Comparison of ENCODE assay signal across 7 mouse cellular contexts in the genomic region with DNA sequence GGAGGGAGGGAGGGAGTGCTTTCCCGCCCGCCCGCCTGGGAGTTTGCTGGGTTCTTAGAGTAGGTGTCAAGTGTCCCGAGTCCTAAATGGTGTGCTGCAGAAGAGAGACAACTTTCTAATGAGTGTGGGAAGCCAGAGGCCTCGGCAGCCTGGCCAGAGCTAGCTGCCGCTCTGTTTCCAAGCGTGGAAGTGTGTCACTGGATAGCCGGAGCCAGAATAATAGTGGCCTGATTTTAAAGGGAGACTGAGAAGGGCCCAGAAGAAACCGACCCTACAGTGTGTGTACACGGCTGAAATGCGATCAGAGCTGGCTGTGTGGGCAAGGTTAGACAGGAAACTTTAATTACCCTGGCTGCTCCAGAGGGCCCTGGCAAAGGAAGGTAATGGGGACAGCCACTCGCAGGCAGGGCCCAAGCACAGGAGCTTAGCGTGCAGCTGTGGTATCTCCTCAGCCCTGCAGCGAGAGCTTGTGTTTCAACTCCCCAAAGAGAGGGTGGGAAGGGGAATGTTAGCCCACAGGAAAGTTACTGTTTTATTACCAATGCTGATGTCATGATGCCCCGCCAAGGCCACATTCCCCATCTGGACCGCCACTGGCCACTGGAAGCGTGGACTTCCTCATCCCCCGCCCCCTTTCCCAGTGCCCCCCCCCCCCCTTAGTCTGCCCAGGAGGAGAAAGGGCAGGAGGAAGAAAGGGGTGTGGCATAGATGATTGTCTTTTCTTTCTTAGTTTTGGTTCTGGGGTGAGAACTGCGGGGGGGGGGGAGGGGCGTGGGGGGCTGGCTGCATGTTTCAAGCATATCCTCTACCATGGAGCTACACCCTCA. TPM values are rescaled to one million over a fixed set of nuclear protein-coding genes. Genes with fewer than 3 reads are reported as not detected.
DNase-seq lines count a peak whose midpoint lies in the region; ATAC-seq and TF ChIP-seq lines count a peak whose summit lies in the region.

No protein-coding gene starts in this region.

- no peak overlapping the region for H3K9ac ChIP-seq in stomach, embryonic 14.5 days (replicated peaks; ENCODE audit: low read depth, low read length)
- H3K9ac ChIP-seq in stomach, postnatal 0 days (ENCODE audit: low read length) = no peak overlapping the region
- no peak overlapping the region for H3K9ac ChIP-seq in forebrain, postnatal 0 days
- no peak overlapping the region for H3K9ac ChIP-seq in hindbrain, embryonic 15.5 days
- H3K9ac ChIP-seq in neural tube, embryonic 15.5 days (replicated peaks) = no peak overlapping the region

- peak; percentile 44; the same call in 1 of the 2 replicates for ATAC-seq in stomach, embryonic 14.5 days (ENCODE audit: insufficient number of reproducible peaks, insufficient read depth, low FRiP score, low read depth)
- ATAC-seq in stomach, postnatal 0 days (ENCODE audit: low FRiP score, low TSS enrichment) = no peak; the same call in 1 of the 2 replicates
- peak; percentile 64 for ATAC-seq in forebrain, postnatal 0 days
- ATAC-seq in hindbrain, embryonic 15.5 days (ENCODE audit: low FRiP score, low read depth) = no peak
- 0 out of 2 replicates have a peak, but pooled peaks have one; percentile 33 for ATAC-seq in neural tube, embryonic 15.5 days (ENCODE audit: low FRiP score)

- peaks cover 7% of the 10 kb centered on the region; the same call in 1 of the 2 replicates for H3K4me1 ChIP-seq in stomach, embryonic 14.5 days (ENCODE audit: control insufficient read depth, insufficient read depth, low read length)
- 0 out of 2 replicates have a peak, but pooled peaks cover 2% of the 10 kb centered on the region for H3K4me1 ChIP-seq in stomach, postnatal 0 days (replicated peaks; ENCODE audit: control insufficient read depth, insufficient read depth)
- H3K4me1 ChIP-seq in forebrain, postnatal 0 days (ENCODE audit: insufficient read depth) = no peaks in the 10 kb centered on the region
- H3K4me1 ChIP-seq in hindbrain, embryonic 15.5 days (replicated peaks) = peaks cover 10% of the 10 kb centered on the region; the same call in 1 of the 2 replicates
- peaks cover 15% of the 10 kb centered on the region for H3K4me1 ChIP-seq in neural tube, embryonic 15.5 days

- H3K27me3 ChIP-seq in stomach, embryonic 14.5 days (ENCODE audit: control insufficient read depth, insufficient read depth, low read length) = peaks cover 9% of the 10 kb centered on the region
- 0 out of 2 replicates have a peak, but pooled peaks cover 5% of the 10 kb centered on the region for H3K27me3 ChIP-seq in stomach, postnatal 0 days (ENCODE audit: control insufficient read depth, insufficient read depth, low read length)
- H3K27me3 ChIP-seq in forebrain, postnatal 0 days (ENCODE audit: insufficient read depth, low read length) = peaks cover 9% of the 10 kb centered on the region
- peaks cover 20% of the 10 kb centered on the region for H3K27me3 ChIP-seq in hindbrain, embryonic 15.5 days
- H3K27me3 ChIP-seq in neural tube, embryonic 15.5 days (replicated peaks) = peaks cover 16% of the 10 kb centered on the region

- no peaks in the 10 kb centered on the region for H3K9me3 ChIP-seq in stomach, embryonic 14.5 days (ENCODE audit: control insufficient read depth, low read depth, low read length)
- no peaks in the 10 kb centered on the region for H3K9me3 ChIP-seq in stomach, postnatal 0 days (ENCODE audit: control insufficient read depth, low read length)
- H3K9me3 ChIP-seq in forebrain, postnatal 0 days (ENCODE audit: low read length) = no peaks in the 10 kb centered on the region
- no peaks in the 10 kb centered on the region for H3K9me3 ChIP-seq in hindbrain, embryonic 15.5 days
- no peaks in the 10 kb centered on the region for H3K9me3 ChIP-seq in neural tube, embryonic 15.5 days (replicated peaks)

- H3K36me3 ChIP-seq in stomach, embryonic 14.5 days (ENCODE audit: control insufficient read depth, insufficient read depth, low read length) = no peaks in the 10 kb centered on the region
- H3K36me3 ChIP-seq in stomach, postnatal 0 days (ENCODE audit: control insufficient read depth, insufficient read depth, low read length) = no peaks in the 10 kb centered on the region
- H3K36me3 ChIP-seq in forebrain, postnatal 0 days (ENCODE audit: insufficient read depth) = no peaks in the 10 kb centered on the region
- H3K36me3 ChIP-seq in hindbrain, embryonic 15.5 days = no peaks in the 10 kb centered on the region
- no peaks in the 10 kb centered on the region for H3K36me3 ChIP-seq in neural tube, embryonic 15.5 days

- intact Hi-C loops in left cerebral cortex, postnatal 14 days (cut with DNase I) = no loop called here

- WGBS in stomach, embryonic 14.5 days = 17% methylated on average over 18 of the region's 20 CpGs
- WGBS in stomach, postnatal 0 days = 30% methylated on average over 19 of the region's 20 CpGs
- 16% methylated on average over 17 of the region's 20 CpGs for WGBS in forebrain, postnatal 0 days
- 13% methylated on average over 19 of the region's 20 CpGs for WGBS in hindbrain, embryonic 15.5 days
- WGBS in neural tube, embryonic 15.5 days = 9% methylated on average over 20 of the region's 20 CpGs

- H3K27ac ChIP-seq in stomach, embryonic 14.5 days (ENCODE audit: low read length) = 0 out of 2 replicates have a peak overlapping the region, but pooled peaks have one; percentile 15
- H3K27ac ChIP-seq in stomach, postnatal 0 days (replicated peaks) = no peak overlapping the region
- H3K27ac ChIP-seq in forebrain, postnatal 0 days (ENCODE audit: low read depth, low read length) = no peak overlapping the region
- peak overlapping the region; percentile 2; the same call in 1 of the 2 replicates for H3K27ac ChIP-seq in hindbrain, embryonic 15.5 days (replicated peaks)
- H3K27ac ChIP-seq in neural tube, embryonic 15.5 days (replicated peaks) = no peak overlapping the region; the same call in 1 of the 2 replicates

- TF ChIP-seq CTCF in stomach, postnatal 0 days (IDR thresholded peaks at IDR 0.05; ENCODE audit: low read depth) = no peak
- no peak for TF ChIP-seq CTCF in forebrain, postnatal 0 days (IDR thresholded peaks at IDR 0.05; ENCODE audit: low read depth)

- TF ChIP-seq EP300 in stomach, postnatal 0 days (optimal IDR thresholded peaks at IDR 0.05) = no peak

- no peak overlapping the region for H3K4me2 ChIP-seq in stomach, embryonic 14.5 days (replicated peaks; ENCODE audit: low read depth, low read length)
- no peak overlapping the region for H3K4me2 ChIP-seq in stomach, postnatal 0 days (replicated peaks; ENCODE audit: low read depth)
- no peak overlapping the region for H3K4me2 ChIP-seq in forebrain, postnatal 0 days (ENCODE audit: low read depth)
- no peak overlapping the region for H3K4me2 ChIP-seq in hindbrain, embryonic 15.5 days
- H3K4me2 ChIP-seq in neural tube, embryonic 15.5 days = no peak overlapping the region

- no peak overlapping the region for H3K4me3 ChIP-seq in stomach, embryonic 14.5 days (ENCODE audit: low read depth, low read length)
- H3K4me3 ChIP-seq in stomach, postnatal 0 days (ENCODE audit: low read depth, low read length) = no peak overlapping the region
- no peak overlapping the region for H3K4me3 ChIP-seq in forebrain, postnatal 0 days (ENCODE audit: low read depth, low read length)
- no peak overlapping the region for H3K4me3 ChIP-seq in hindbrain, embryonic 15.5 days
- no peak overlapping the region for H3K4me3 ChIP-seq in neural tube, embryonic 15.5 days (replicated peaks)

- no peak for DNase-seq in stomach, postnatal 0 days (ENCODE audit: low spot score)
- no peak for DNase-seq in forebrain, postnatal 0 days
- DNase-seq in T-cell, adult 2 months (ENCODE audit: low spot score) = no peak
- no peak for DNase-seq in left cerebral cortex, postnatal 14 days (ENCODE audit: low spot score in 2 of 2)

RNA-seq across cellular contexts. Expression of gene Efhd1, which starts 6.7 kb away (rescaled TPM):
- polyA plus RNA-seq in stomach, embryonic 14.5 days (2014; fragmentation: Nextera tagmentation; extraction: Ambion mirVana) = 0.14 and 0.34 TPM in 2 replicates
- 0.50 and 0.73 TPM in 2 replicates for polyA plus RNA-seq in stomach, postnatal 0 days (2015; fragmentation: Nextera tagmentation; extraction: Ambion mirVana)
- total RNA-seq in forebrain, postnatal 0 days (2014; rRNA removed) = 1.3 TPM in 2 replicates
- 1.9 and 2.2 TPM in 2 replicates for polyA plus RNA-seq in forebrain, postnatal 0 days (2015; fragmentation: Nextera tagmentation; extraction: Ambion mirVana)
- polyA plus RNA-seq in hindbrain, embryonic 15.5 days (2015; fragmentation: Nextera tagmentation; extraction: Ambion mirVana) = 1.9 and 2.2 TPM in 2 replicates
- 1.2 and 2.3 TPM in 2 replicates for polyA plus RNA-seq in neural tube, embryonic 15.5 days (2015; fragmentation: Nextera tagmentation; extraction: Ambion mirVana)
- total RNA-seq in left cerebral cortex, postnatal 14 days (2021) = 1 to 10 TPM; 4.8 to 6.3 TPM

RNA-seq across cellular contexts. Expression of gene Gigyf2, which starts 55.9 kb away (rescaled TPM):
- polyA plus RNA-seq in stomach, embryonic 14.5 days (2014; fragmentation: Nextera tagmentation; extraction: Ambion mirVana) = 55.1 and 61.2 TPM in 2 replicates
- 18.7 and 20.8 TPM in 2 replicates for polyA plus RNA-seq in stomach, postnatal 0 days (2015; fragmentation: Nextera tagmentation; extraction: Ambion mirVana)
- 69.0 and 73.4 TPM in 2 replicates for total RNA-seq in forebrain, postnatal 0 days (2014; rRNA removed)
- polyA plus RNA-seq in forebrain, postnatal 0 days (2015; fragmentation: Nextera tagmentation; extraction: Ambion mirVana) = 31.9 and 44.3 TPM in 2 replicates
- polyA plus RNA-seq in hindbrain, embryonic 15.5 days (2015; fragmentation: Nextera tagmentation; extraction: Ambion mirVana) = 62.1 and 70.2 TPM in 2 replicates
- polyA plus RNA-seq in neural tube, embryonic 15.5 days (2015; fragmentation: Nextera tagmentation; extraction: Ambion mirVana) = 61.7 and 63.0 TPM in 2 replicates
- 10 to 100 TPM; 81.0 to 82.5 TPM for total RNA-seq in left cerebral cortex, postnatal 14 days (2021)

RNA-seq across cellular contexts. Expression of gene Eif4e2, which starts 57.1 kb away (rescaled TPM):
- polyA plus RNA-seq in stomach, embryonic 14.5 days (2014; fragmentation: Nextera tagmentation; extraction: Ambion mirVana) = 138 and 146 TPM in 2 replicates
- polyA plus RNA-seq in stomach, postnatal 0 days (2015; fragmentation: Nextera tagmentation; extraction: Ambion mirVana) = 128 and 135 TPM in 2 replicates
- 71.5 and 81.7 TPM in 2 replicates for total RNA-seq in forebrain, postnatal 0 days (2014; rRNA removed)
- 77.6 and 87.5 TPM in 2 replicates for polyA plus RNA-seq in forebrain, postnatal 0 days (2015; fragmentation: Nextera tagmentation; extraction: Ambion mirVana)
- polyA plus RNA-seq in hindbrain, embryonic 15.5 days (2015; fragmentation: Nextera tagmentation; extraction: Ambion mirVana) = 91.4 TPM in 2 replicates
- 93.4 and 101 TPM in 2 replicates for polyA plus RNA-seq in neural tube, embryonic 15.5 days (2015; fragmentation: Nextera tagmentation; extraction: Ambion mirVana)
- total RNA-seq in left cerebral cortex, postnatal 14 days (2021) = 10 to 100 TPM; 72.7 to 75.0 TPM

Comparison
In these comparisons a context has a peak if more than half of its experiments do, and no peak if none do; other contexts are left out.
1. ATAC-seq: peak in stomach, embryonic 14.5 days (single experiment), forebrain, postnatal 0 days (single experiment) and neural tube, embryonic 15.5 days (single experiment); none in stomach, postnatal 0 days (single experiment) and hindbrain, embryonic 15.5 days (single experiment).
2. H3K27ac ChIP-seq: peak in stomach, embryonic 14.5 days (single experiment) and hindbrain, embryonic 15.5 days (single experiment); none in stomach, postnatal 0 days (single experiment), forebrain, postnatal 0 days (single experiment) and neural tube, embryonic 15.5 days (single experiment).